Mouse (Mus musculus) embryonic facial prominence, embryonic 10.5 days (tissue): ENCODE measurements at regions not wholly inside any gene's neighbourhood (a gene's known extent, or its start where the extent isn't known, plus 50 kb on each side); places are given as distances from the start of the nearest gene placed in this dataset.

Experiments used
- DNase-seq: peaks from one replicate; pipeline ENCODE4 v3.0.0-alpha.2; 2017; ENCODE audit warnings: low spot score
- H3K27ac ChIP-seq: fragments of 300-500 bp; sonication (generic); replicated peaks from 2 replicates; pipeline ENCODE4 v1.5.1; 2016; ENCODE audit warnings: mild to moderate bottlenecking
- H3K27me3 ChIP-seq: fragments of 300-500 bp; sonication (generic); replicated peaks from 2 replicates; pipeline ENCODE4 v1.6.1; 2016; ENCODE audit warnings: low read depth, mild to moderate bottlenecking; ENCODE audit not compliant: poor library complexity, severe bottlenecking
- H3K36me3 ChIP-seq: fragments of 300-500 bp; sonication (generic); replicated peaks from 2 replicates; pipeline ENCODE4 v1.6.1; 2016; ENCODE audit warnings: mild to moderate bottlenecking, moderate library complexity
- H3K4me1 ChIP-seq: fragments of 300-500 bp; sonication (generic); 2 replicates; pipeline ENCODE4 v1.6.1; 2016
- H3K4me3 ChIP-seq: fragments of 300-500 bp; sonication (generic); 2 replicates; pipeline ENCODE4 v1.5.1; 2016; ENCODE audit warnings: mild to moderate bottlenecking, moderate library complexity
- H3K9me3 ChIP-seq: fragments of 300-500 bp; sonication (generic); 2 replicates; pipeline ENCODE4 v1.6.1; 2016; ENCODE audit warnings: mild to moderate bottlenecking
- WGBS: fragments of 180-500 bp; shearing (Covaris S2); methylation state at CpG from one replicate; pipeline ENCODE4 v1.1.7; 2016; 5-methylcytosine and 5-hydroxymethylcytosine counted together

DNA sequence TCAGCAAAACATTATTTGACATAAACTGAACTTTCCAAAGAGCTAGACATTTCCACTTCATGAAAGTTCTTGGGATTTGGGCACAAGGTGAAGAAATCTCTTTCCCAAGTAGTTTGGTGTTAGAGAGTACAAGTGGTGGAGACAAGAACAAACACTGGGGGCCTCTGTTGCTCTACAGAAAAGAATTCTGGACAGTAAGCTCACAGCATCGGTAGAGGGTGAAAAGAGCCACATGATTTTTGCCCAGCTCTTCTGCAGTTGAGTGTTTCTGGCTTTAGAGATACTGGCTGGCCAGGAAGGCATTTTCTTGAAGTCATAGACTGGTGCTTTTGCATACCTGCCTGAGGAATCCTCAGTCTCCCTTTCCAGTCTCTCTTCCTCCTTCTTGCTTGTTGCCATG lies 127.8 kb downstream of the Stk31 start:
- H3K36me3 ChIP-seq = no peaks in the 10 kb centered on the region
- 42% methylated on average over 1 of the region's 1 CpGs for WGBS
- DNase-seq = no peak

DNA sequence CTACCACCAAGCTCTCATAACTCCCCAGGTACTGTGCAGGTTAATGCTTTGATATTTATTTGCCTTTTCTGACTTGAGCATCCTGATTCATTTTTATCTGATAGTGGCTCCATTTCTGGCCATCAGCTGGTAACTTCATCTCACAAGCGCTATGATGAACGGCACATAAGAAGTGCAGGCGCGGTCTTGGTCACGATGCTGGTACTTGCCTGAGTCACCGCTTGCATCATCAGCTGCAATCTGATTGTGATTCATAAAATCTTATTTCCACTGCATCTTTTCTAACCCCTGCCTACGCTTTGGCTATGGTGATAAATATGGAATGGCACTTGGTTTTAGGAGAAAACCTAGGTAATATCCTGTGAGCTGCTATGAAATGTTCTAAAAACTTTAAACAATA lies 128.3 kb downstream of the Stk31 start:
- H3K9me3 ChIP-seq = no peaks in the 10 kb centered on the region
- 89% methylated on average over 7 of the region's 7 CpGs for WGBS

More for the DNA sequence above, 127.8 kb downstream of the Stk31 start:
- Histone ChIP-seq H3K4me1 (no peaks in the 10 kb centered on the region), H3K27me3 (no peaks in the 10 kb centered on the region), H3K27ac (no peak overlapping the region), H3K9me3 (no peaks in the 10 kb centered on the region), H3K4me3 (no peak overlapping the region)

DNA sequence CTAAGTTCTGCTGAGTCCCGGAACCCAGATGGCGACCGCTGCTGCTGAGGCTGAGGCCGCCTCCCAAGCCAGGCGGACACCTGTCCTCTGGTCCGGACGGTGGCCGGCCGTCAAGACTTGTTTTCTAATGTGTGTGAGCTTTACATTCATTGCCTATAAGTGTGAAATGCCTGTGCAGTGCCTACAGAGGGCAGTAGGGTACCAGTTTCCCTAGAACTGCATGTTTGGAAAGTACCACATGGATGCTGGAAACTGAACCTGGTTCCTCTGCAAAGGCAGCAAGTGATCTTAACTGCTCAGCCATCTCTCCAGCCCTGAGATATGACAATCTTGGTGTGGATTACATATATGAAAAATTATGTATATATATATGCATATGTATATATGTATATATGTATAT lies 138.6 kb downstream of the Stk31 start:
- no peak overlapping the region for H3K4me3 ChIP-seq
- no peaks in the 10 kb centered on the region for H3K36me3 ChIP-seq
- no peak for DNase-seq
- WGBS = 95% methylated on average over 9 of the region's 9 CpGs
- no peak overlapping the region for H3K27ac ChIP-seq
- no peaks in the 10 kb centered on the region for H3K4me1 ChIP-seq
- H3K9me3 ChIP-seq = no peaks in the 10 kb centered on the region
- no peaks in the 10 kb centered on the region for H3K27me3 ChIP-seq

More for the DNA sequence above, 128.3 kb downstream of the Stk31 start:
- Histone ChIP-seq H3K4me3 (no peak overlapping the region), H3K27ac (no peak overlapping the region), H3K36me3 (no peaks in the 10 kb centered on the region), H3K4me1 (no peaks in the 10 kb centered on the region), H3K27me3 (no peaks in the 10 kb centered on the region)
- no peak for DNase-seq

- DNase-seq = no peak
- Histone ChIP-seq H3K27me3 (no peaks in the 10 kb centered on the region), H3K27ac (no peak overlapping the region), H3K9me3 (no peaks in the 10 kb centered on the region), H3K4me1 (no peaks in the 10 kb centered on the region), H3K36me3 (no peaks in the 10 kb centered on the region), H3K4me3 (no peak overlapping the region)
- whole genome bisulfite sequencing = 88% methylated on average over 3 of the region's 3 CpGs
These were observed 139.1 kb downstream of the Stk31 start for GRCm38 (mm10) chr6:49534551-49534950.

DNA sequence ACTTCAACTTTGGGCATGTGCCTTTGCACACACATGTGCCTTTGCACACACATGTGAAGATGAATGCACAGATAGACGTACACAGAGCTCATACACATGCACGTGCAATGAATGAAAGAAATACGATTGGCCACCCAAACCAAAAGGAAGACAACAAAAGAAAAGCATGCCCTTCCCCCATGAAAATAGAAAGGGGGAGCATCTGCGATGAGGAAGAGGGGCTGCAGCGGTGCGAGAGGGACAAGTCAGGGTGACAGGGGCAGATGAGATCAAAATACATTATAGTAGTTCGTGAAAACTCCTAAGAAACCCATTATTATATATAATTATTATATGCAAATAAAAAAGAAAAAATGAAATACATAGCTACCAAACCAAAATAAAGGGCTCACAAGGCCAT lies 149.5 kb downstream of the Stk31 start:
- no peak for DNase-seq
- Histone ChIP-seq H3K4me3 (no peak overlapping the region), H3K27ac (no peak overlapping the region), H3K4me1 (no peaks in the 10 kb centered on the region), H3K9me3 (peaks cover 8% of the 10 kb centered on the region; the same call in 1 of the 2 replicates), H3K27me3 (no peaks in the 10 kb centered on the region), H3K36me3 (no peaks in the 10 kb centered on the region)
- 93% methylated on average over 7 of the region's 7 CpGs for WGBS

DNA sequence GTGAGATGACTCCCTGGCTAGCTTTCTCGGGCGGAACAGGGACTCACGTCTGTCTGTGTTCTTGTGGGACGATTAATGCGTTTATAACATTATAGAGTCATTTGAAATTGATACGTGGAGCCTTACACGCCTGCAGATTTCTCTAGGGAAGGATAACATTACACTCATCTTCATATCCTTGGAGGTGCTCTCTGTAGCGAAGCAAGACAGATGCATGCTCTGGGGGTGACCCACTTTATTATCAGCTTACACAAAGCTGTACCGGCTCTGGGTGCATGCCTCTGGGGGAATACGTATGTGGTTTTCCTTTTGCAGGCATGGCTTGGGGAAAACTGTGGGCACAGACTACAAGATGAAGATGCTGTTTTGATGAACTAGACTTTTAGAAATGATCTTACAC lies 159.7 kb downstream of the Stk31 start:
- Histone ChIP-seq H3K9me3 (no peaks in the 10 kb centered on the region), H3K4me1 (no peaks in the 10 kb centered on the region), H3K36me3 (no peaks in the 10 kb centered on the region), H3K27me3 (no peaks in the 10 kb centered on the region), H3K4me3 (no peak overlapping the region), H3K27ac (no peak overlapping the region)
- WGBS = 83% methylated on average over 10 of the region's 10 CpGs
- DNase-seq = no peak

DNA sequence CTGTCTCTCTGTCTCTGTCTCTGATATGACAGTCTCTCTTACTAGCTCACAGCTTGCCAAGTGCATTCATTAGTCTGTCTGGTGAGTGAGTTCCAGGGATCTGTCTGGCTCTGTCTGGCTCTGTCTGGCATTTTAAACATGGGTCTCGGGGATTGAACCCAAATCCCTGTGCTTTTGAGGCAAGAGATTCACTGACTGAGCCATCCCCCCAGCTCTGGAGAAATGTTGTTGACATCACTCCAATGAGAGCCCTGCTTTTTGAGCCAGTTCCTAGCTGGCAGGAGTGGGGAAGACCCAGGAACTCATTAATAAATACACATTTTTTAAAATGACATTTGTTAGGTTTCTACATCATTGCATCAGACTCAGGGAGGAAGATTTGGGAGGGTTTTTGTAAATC lies 163.1 kb downstream of the Stk31 start:
- no peak for DNase-seq
- Histone ChIP-seq H3K9me3 (no peaks in the 10 kb centered on the region), H3K4me3 (no peak overlapping the region), H3K36me3 (no peaks in the 10 kb centered on the region), H3K27ac (no peak overlapping the region), H3K27me3 (no peaks in the 10 kb centered on the region), H3K4me1 (no peaks in the 10 kb centered on the region)
- 81% methylated on average over 1 of the region's 1 CpGs for WGBS

- no peaks in the 10 kb centered on the region for H3K4me1 ChIP-seq
- H3K36me3 ChIP-seq = no peaks in the 10 kb centered on the region
- WGBS = 90% methylated on average over 11 of the region's 11 CpGs
- no peaks in the 10 kb centered on the region for H3K9me3 ChIP-seq
- no peak overlapping the region for H3K27ac ChIP-seq
- DNase-seq = no peak
- H3K27me3 ChIP-seq = no peaks in the 10 kb centered on the region
- no peak overlapping the region for H3K4me3 ChIP-seq
These were observed 163.7 kb downstream of the Stk31 start for GRCm38 (mm10) chr6:49559112-49559511.

DNA sequence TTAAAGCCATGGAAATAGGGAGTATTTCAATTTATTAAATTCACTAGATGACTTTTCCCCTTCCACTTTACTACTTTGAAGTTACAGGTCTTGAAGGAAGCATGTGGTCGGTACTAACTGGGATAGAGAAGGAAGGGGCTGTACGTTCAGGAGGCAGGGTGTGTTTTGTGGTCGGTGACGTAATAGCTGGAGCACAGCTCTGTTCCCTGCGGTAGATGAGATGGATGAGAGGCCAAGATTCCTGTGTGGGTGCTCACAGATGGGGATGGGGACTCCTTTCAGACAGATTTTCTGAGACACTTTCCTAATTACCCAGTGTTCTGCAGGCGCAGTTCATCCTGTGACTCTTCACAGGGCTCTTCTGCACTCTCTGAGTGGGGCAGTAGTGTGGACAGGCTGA lies 182.9 kb downstream of the Stk31 start:
- WGBS = 88% methylated on average over 6 of the region's 6 CpGs
- Histone ChIP-seq H3K4me1 (peaks cover 6% of the 10 kb centered on the region; the same call in 1 of the 2 replicates), H3K4me3 (no peak overlapping the region), H3K27ac (no peak overlapping the region), H3K36me3 (no peaks in the 10 kb centered on the region), H3K9me3 (no peaks in the 10 kb centered on the region), H3K27me3 (no peaks in the 10 kb centered on the region)
- no peak for DNase-seq

DNA sequence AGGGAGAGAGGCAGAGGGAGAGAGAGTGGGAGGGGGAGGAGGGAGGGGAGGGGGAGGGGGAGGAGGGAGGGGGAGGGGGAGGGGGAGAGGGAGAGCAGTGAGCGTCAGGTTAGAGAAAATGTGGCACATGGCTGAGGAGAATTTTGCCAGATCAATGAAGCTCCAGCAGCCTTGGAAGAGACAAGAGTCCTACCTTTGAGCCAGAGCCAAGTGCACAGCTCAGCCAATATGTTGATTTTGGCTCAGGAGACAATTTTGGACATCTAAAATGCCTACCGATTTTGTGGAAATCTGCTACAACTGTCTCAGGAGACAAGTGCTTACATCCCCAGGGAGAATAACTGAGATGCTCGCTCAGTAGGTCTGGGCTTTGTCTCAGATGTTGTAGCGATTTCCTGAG lies 184.3 kb downstream of the Stk31 start:
- H3K9me3 ChIP-seq = no peaks in the 10 kb centered on the region
- DNase-seq = no peak

DNA sequence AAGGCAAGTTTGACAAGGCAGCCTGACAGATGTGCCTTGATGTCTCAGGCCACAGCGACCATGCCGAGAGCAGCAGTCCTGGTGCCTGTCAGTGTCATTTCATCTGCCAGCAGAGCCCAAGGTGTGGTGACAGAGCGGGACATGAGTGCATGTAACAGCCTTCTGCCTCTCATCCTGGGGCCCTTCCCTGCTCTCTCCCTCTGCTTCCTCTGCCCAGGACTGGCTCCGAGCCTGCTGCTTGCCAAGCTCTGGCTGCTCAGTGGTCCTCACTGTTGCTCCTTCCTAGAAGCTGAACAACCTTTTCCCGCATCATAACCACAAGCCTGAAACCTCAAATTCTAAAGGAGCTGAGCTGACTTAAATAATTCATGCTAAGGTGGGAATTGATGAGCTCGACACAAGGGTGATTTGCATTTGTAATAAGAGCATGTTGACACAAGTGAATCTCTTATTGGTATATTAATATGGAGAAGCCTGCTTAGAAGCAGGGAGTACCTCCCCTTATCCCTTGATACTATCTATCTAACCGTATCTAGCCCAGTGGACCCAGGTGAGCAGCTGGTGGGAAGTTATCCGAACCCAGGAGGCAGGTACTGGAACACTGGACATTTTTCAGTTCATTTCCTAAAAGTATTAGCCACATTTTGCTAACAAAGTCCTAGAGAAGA lies 186.8 kb downstream of the Stk31 start:
- Histone ChIP-seq H3K27me3 (no peaks in the 10 kb centered on the region), H3K4me3 (no peak overlapping the region), H3K36me3 (no peaks in the 10 kb centered on the region), H3K27ac (no peak overlapping the region), H3K4me1 (peaks cover 6% of the 10 kb centered on the region; the same call in 1 of the 2 replicates), H3K9me3 (no peaks in the 10 kb centered on the region)
- WGBS = 82% methylated on average over 8 of the region's 8 CpGs
- DNase-seq = no peak

More for the DNA sequence above, 184.3 kb downstream of the Stk31 start:
- no peak overlapping the region for H3K27ac ChIP-seq
- no peaks in the 10 kb centered on the region for H3K27me3 ChIP-seq
- WGBS = 78% methylated on average over 4 of the region's 4 CpGs
- H3K36me3 ChIP-seq = no peaks in the 10 kb centered on the region
- H3K4me1 ChIP-seq = peaks cover 6% of the 10 kb centered on the region; the same call in 1 of the 2 replicates
- H3K4me3 ChIP-seq = no peak overlapping the region

DNA sequence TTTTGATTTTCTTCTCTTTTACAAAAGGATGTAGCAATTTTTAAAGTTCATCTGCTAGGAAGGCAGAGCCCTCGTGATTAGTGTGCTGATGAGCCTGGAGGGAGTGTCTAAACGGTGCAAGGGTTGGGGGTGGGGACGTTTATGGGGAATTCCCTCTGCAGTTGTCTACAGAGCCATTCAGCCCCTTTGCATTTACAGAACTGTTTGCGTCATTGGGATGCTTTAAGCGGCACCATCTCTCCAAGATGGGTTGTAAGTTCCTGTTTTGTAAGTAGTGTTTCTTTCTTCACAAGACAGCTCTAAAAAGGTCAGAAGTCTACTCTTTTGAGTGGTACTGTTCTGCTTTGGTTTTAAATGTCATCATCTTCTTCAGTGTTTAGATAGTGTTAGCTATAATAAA lies 191.1 kb downstream of the Stk31 start:
- H3K27me3 ChIP-seq = 0 out of 2 replicates have a peak, but pooled peaks cover 3% of the 10 kb centered on the region
- DNase-seq = no peak
- peaks cover 6% of the 10 kb centered on the region; the same call in 1 of the 2 replicates for H3K4me1 ChIP-seq
- WGBS = 75% methylated on average over 5 of the region's 5 CpGs
- 0 out of 2 replicates have a peak, but pooled peaks cover 2% of the 10 kb centered on the region for H3K9me3 ChIP-seq
- no peak overlapping the region for H3K4me3 ChIP-seq
- no peak overlapping the region for H3K27ac ChIP-seq
- H3K36me3 ChIP-seq = no peaks in the 10 kb centered on the region

DNA sequence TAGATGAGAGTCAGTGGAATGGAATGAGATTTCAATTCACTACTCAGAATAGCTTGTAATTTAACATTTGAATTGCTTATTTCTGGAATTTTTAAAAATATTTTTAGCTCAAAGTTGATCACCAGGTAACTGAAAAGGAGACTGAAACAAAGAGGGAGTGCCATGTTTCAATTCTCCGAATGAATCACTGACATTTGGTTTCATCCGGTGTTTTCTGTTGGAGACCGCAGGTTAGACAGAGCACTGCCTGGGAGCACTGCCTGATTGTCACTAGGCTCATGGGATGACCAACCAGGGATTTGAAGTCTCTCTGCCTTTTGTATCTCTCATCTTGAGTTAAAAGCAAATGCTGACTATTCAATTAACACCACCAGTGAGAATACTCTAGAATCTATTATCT lies 193.3 kb downstream of the Stk31 start:
- no peak overlapping the region for H3K4me3 ChIP-seq
- H3K36me3 ChIP-seq = no peaks in the 10 kb centered on the region
- H3K4me1 ChIP-seq = no peaks in the 10 kb centered on the region
- DNase-seq = no peak
- H3K27ac ChIP-seq = no peak overlapping the region
- 0 out of 2 replicates have a peak, but pooled peaks cover 2% of the 10 kb centered on the region for H3K9me3 ChIP-seq
- WGBS = 94% methylated on average over 3 of the region's 3 CpGs
- H3K27me3 ChIP-seq = 0 out of 2 replicates have a peak, but pooled peaks cover 3% of the 10 kb centered on the region
